Mouse (Mus musculus): Measurements from ENCODE around the gene Znrf4.

Gene Znrf4

DNA sequence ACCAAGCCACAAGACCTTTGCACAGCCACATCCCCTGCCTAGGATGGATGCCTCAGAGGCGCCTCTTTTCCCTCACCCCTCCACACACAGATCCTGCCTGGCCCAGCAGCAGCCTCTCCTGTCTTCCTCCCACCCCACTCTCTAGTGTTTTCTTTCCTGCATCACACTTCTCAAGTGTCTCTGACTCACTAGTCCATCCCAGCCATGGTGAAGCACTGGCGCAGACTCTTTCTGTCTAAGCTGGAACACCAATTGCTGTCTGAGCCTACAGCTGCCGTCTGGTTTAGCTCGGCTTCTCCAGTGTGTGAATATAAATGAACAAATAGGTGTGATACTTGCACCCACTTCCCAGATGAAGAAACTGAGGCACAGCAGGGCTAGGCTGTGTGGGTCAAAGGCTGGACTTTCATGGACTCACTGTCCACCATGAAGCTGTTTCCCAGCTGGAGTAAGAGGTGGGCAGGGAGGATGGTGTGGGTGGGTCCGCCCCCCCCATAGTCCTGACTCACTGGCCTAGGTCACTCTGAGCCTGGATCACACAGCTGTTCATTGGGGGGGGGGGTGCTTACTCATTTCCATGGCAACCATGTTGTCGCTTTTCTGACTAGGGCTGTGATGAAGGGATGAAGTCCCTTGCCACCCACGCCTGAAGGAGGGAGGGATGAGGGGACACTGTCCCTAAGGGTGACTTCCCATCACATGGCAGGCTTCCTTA, 21.6 kb downstream of the Znrf4 start:
- DNase-seq (ENCODE audit: low read depth, low spot score): no peak

DNA sequence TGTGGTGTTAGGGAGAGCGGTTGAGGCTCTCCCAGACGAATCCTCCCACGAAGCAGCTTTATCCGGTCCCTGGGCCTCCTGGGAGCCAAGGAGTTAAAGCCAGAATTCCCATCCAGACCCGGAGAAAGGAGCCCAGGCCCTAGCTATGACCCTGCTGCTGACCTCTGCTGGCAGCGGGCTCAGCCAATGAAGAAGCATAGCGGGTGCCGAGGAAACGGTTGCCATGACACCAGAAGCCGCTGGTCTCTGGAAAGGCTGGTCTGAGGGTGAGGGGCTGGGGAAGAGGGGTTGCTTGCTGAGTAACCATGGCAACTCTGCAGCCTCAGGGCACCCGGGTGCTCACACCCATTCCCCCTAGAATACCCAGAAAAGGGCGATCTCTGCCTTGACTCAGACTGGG, 24.2 kb downstream of the Znrf4 start:
- peak; percentile 54 for DNase-seq (ENCODE audit: low read depth, low spot score)

DNA sequence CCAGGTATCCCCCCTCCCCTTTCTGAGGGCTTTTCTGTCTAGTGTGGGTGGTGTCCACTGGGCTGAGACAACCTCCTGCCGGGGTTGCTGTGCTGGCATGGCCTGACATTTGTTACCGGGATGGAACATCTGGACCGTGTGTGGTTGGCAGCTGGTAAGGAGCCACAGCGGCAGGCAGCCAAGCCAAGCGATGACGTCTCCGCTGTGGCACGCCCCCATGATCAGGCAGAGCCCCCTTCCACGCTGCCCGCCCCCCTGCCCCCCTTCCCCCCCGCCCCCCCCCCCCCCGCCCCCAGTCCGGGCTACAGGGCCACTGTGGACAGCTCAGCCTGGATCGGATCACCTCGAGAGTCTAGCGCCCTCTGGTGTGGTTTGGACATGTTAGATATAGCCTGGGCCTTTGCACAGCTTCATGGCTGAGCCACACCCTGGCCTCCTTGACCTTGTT, 24.8 kb downstream of the Znrf4 start:
- peak; percentile 59 for DNase-seq (ENCODE audit: low read depth, low spot score)

DNA sequence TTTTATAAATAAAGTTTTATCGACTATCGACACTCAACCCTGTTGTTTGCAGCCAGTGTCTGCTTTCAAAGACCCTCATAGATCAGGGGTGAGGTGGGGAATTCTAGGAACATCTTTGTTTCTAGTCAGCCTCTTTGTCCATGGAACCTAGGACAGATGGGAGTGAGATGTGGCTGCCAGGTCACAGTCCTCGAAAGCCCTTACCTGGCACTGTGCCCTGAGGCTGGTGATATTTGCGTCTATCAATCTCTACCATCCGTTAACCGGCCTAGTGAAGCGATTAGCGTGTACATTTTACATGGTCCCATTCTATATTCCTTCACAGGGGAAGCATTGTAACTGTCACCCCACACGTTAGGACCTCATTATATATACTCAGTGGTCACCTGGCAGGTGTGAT, 26.3 kb downstream of the Znrf4 start:
- no peak for DNase-seq (ENCODE audit: low read depth, low spot score)

DNA sequence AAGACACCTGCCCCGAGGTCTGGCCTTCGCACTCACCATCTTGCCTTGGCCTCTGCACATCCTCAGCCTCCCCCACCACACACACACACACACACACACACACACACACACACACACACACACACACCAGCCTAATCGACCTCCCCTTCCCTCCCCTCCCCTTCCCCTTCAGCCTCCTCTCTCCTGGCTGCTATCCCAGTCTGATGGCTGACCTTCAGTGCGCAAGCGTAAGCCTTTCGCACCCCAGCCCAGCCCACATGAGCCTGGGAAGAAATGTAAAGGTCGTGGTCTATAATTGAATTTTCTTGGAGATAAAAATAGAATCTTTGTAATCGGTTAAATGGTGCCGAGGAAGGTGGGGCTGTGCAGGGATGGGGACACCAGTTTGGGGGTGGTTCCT, 27.1 kb downstream of the Znrf4 start:
- DNase-seq (ENCODE audit: low read depth, low spot score): no peak

DNA sequence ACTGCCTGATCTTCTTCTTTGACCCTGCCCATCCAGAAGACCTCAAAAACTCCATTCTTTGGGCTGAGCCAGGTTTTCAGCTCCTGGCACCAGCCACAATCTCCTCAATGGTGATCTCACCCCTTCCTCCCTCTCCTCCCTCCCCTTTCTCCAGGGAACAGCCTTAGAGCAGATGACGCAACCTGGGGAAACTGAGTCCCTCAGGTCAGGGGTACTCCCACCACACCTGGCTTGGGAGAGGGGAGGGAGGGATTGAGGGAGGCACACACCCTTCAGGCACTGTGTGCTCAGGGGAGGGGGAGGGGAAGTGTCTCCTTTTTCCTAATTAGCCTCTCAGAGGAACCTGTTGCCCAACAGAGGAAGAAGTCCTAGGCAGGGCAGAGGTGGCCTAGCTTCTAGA, 29.6 kb downstream of the Znrf4 start:
- DNase-seq (ENCODE audit: low read depth, low spot score): no peak

DNA sequence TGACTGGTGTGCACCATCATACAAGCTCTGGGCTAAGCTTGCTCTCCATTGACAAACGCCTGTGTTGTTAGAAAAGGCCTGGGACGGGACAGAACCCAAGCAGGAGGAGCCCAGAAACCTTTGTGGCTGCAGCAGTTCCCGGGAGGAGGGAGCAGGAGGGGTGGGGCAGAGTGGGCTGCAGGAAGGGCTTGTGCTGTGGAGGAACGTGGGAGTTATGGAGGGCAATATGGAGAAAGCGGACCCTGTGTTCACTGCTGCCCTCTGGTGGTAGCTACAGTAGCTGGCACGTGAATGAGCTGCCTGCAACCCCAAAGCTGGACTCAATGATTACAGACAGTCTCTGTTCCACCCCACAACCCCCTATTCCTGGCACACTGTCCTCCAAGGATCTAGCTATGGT, 32.9 kb downstream of the Znrf4 start:
- peak; percentile 81 for DNase-seq (ENCODE audit: low read depth, low spot score)

DNA sequence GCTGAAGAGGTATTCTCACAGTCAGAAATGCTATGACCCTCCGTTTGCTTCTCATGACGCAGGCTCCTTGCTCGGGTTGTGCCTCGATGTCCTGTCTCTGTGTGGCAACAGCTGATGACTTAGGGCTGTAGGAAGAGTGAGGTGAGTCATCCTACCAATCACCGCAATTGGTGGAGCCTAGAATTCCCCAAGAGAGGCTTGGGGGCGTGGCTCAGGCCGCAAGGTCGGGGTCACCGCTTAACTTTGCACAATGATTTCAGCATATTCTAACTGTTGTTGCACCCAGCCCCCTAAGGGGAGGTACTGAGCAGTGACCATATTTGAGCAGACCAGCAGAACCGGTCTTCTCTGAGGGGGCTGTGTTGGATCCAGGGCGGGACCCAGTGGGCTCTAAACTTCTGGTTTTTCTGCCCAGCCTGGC, 34.0 kb downstream of the Znrf4 start:
- DNase-seq (ENCODE audit: low read depth, low spot score): no peak

DNA sequence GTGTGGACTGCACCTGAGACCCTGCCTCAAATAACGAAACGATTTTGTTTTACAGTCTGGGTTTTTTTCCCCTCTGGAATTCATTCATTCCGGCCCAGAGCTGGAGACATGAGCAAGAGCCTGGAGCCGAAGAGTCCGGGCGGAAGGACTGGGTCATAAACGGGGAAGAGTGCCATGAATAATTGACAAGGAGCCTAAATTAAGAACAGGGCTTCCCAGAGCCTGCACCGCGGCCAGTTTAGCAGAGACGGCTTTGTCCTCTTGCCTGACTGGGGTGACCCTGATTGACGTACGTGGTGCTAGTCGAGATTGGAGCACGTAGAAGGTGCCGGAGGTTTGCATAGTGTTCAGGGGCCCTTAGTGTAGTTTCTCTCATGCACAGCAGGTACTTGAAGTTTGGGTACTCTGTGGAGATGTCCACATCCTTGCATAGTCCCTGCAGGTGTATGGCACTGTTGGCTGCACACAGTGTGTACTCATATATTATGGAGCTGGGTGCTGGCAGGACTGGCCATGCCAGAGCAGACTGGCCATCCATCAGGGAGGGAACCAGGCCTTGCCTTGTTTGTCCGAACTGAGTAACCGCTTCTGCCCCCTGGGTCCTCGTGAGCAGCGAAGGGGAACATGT, 34.9 kb downstream of the Znrf4 start:
- no peak for DNase-seq (ENCODE audit: low read depth, low spot score)

DNA sequence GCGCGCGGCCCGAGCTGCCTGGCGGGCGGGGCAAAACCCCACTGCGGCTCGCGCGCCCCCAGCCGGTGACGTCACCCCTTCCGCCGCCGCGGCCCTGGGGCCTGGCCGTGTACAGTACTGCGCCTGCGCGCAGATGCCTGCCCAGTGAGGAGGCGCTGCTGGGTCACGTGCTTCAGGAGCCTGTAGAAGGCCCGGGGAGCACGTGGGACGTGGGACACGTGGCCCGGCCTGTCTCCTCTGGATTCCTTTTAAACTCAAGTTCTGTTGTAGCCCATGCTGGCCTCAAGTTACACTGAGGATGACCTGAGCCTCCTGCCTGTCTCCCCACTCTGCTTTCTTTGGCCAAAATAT, 35.9 kb downstream of the Znrf4 start, which contains the start of gene Ptprs:
Ptprs (minus strand) TSS at position 82 of the 351 bp plus-strand sequence.
- peak; percentile 98 for DNase-seq (ENCODE audit: low read depth, low spot score)

DNA sequence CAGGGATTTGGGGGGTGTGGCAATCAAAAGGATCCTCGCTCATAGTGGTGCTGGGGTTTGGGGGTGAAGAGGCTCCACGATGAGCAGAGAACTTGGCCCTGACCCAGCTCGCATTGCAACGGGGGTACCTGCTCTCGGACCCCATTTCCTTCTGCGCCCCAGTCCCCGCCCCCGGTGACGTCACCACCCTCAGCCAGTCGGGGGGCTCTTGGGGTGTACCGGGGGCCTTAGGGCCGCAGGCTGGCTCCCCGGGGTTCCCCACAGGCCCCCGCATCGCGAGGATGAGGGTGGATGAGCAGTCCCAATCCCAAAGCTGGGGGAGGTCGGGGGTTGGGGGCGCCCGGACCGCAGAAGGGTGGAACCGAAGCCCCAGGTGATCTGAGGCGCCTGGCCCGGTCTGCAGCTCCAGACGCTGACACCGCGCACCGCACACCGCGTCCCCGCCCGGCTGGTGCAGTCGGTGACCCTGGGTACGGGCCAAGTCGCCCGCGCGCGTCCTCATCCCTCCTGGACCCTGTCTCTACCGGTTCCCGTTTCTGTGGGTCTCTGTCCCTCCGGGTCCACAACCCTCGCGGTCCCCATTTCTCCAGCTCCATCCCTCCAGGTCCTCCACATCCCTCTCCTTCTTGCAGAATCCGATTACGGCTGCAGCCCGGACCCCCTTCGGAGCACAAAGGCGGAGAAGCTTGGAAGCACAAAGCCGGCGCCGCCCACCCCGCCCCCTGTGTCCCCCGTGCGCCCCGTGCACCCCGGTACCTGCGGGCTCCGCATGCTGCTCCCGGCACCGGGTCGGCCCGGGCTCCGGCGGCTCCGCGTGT, 36.4 kb downstream of the Znrf4 start:
- peak; percentile 47 for DNase-seq (ENCODE audit: low read depth, low spot score)

DNA sequence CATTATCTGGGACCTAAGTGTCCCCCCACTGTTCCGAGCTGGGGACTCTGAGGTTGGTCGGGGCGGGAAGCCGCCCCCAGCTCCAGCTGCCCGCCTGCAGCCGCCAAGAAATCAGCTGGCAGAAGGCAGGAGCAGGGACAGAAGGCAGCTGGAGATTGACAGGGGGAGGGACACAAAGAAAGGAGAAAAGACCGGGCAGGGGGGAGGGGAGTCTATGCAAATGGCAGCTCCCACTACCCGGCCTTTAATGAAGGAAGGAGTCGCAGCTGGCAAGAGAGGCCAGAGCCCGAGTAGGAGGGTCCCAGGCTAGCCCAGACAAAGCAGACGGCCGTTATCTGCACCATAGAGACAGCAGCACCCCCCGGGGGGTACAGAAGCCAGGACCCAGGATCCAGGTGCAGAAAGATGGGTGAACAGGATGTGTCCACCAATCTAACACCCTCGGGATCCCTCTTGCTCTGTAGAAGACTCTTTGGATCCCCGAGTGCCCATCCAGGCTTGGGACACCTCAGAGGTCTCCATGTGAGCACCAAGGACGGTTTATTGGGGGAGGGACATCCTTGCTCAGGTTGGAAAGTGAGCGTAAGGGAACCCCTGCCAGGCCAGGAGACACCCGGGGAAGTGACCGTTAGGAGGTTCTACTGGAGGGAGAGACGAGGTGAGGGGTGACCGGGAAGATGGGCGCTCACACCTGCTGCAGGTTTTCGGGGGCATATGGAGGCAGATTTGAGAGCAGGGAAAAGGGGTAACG, 37.2 kb downstream of the Znrf4 start:
- DNase-seq (ENCODE audit: low read depth, low spot score): no peak

DNA sequence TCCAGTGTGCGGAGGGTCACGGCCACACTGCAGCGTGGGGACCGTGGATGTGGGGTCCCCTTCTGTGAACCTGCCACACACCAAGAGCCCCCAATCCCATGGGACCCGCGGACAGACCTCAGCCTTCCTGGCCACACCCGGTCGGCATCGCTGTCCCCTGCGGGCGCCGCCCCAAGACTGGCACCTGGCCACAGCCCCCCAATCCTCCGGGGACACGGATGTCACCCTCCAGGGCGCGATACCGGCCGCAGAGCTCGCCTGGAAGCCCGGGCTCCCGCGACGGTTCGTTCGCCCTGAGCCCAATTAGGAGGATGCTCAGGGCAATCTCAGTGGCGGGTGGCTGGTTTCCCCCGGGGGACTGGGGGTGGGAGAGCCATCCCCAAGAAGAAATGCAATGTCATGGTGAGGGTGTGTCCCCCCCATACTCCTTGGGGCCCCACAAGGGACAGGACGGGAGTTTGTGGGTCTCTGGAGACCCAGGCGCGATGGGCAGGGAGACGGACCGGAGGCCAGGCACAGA, 37.9 kb downstream of the Znrf4 start:
- no peak for DNase-seq (ENCODE audit: low read depth, low spot score)

DNA sequence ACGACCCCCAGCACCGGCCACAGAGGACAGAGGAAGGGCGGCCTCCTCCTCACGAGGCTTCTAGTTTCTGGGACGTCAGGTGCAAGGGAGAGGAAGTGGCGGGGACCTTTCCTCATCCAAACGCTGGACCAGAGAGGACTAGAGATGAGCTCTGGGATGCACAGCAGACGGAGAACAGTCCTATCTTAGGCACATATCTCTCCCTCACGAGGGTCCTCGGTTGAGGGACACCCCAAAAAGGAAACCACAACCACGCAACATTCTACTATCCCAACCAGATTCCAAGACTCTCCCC, 38.7 kb downstream of the Znrf4 start:
- no peak for DNase-seq (ENCODE audit: low read depth, low spot score)

DNA sequence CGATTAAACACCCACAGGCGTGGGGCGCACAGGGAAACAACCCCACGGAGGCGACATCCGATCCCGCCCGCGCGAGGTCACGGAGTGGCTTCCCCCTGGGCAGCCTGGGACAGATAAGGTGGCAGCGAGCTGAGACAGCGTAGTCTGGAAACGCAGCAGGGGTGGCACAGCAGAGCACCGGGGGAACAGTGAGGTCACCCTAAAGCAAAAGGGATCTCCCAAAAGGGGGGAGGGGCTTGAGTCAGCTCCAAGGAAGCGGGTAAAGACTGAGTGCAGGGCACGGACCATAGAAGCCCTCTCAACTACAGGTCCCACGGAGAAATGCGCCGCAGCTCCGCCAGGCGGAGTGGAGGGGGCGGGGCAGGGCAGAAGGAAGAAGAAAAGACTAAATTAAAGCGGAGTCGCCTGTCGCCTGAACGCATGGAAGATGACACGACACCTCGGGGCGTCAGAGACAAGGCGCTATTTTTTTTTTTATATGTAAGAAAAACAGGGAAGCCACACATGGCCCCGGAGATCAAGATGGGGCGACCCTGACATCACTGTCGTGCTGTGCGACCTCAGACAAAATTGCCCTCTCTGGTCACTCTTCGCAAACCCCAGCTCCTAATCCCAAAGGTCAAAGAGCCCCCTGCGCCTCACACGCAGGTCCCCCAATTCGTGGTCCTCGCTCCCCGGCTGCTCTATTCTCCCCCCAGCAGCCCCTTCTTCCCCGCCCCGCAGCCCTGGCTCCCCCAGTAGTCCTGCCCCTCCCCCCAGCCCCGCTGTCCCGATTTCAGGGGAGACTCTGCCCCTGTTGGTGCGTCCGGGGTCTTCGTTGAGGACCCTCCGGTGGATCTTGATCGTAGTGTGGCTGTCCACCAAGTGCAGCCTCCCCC, 39.3 kb downstream of the Znrf4 start:
- DNase-seq (ENCODE audit: low read depth, low spot score): no peak

DNA sequence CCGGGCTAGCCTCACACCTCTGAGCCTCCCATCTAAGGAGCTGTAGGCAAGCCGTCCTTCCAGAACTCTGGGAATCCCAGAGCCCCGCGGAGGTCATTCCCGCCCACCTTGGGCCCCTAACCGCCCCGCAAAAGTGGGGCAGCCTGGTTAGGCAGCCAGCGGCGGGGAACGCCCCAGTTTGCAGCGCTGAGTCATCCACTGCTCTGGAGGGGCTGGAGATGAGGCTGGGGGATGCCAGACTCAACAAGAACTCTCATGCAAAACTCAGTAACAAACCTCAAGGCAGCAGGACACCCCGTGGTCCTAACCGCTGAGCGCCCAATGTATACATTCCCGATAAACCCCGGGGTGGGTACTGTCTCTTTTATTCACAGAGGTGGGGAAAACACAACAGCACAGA, 40.1 kb downstream of the Znrf4 start:
- DNase-seq (ENCODE audit: low read depth, low spot score): no peak

DNA sequence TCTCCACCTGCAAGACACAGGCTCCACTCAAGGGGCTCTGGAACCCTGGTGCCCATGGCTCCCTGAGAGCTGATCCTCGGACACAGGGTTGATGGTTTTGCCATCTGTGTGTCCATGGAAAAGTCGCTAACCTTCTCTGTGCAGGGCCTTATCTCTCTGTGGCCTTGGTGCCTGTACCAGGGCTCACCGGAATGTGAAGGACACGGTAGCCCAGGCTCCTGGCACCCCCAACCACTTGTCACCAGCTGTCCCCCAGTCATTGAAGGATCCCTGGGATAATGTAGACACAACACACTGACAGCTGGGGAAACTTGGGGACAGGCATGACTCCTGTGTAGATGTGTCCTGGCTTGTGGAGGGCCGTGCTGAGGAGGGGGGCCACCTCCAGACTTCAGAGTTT, 41.1 kb downstream of the Znrf4 start:
- no peak for DNase-seq (ENCODE audit: low read depth, low spot score)

DNA sequence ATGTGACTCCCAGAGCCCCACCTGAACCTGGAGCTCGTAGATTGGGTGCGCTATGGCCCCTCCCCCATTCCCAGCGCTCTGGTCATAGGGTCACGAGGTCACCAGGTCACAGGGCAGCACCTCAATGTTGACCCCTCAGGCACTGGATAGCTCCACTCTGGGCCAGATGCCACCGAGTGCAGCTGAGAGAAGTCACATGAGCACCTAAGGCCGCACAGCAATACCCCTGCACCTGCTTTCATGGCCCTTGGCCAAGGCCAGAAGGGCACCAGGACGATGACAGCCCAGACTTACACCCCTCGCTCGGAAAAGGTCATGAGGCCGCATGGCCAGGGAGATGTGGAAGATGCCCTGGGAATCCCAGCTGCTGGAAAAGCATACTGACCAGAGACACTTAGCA, 41.7 kb downstream of the Znrf4 start:
- no peak for DNase-seq (ENCODE audit: low read depth, low spot score)

DNA sequence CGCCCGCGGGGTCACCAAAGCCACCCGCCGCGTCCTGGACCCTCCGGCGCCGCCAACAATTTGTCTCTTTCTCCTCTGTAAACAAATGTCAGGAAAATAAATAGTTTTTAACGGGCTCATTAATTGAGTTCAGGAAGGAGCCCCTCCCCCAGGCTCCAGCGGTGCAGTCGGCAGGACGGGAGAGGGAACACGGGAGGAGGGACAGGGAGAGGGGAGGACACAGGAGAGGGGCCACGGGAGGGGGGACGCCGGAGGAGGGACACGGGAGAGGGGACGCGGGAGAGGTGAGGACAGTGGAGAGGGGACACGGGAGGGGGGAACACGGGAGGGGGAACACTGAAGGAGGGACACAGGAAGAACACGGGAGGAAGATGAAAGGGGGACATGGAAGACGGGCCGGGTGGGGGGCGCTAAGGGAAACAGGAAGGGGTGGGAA, 42.2 kb downstream of the Znrf4 start:
- DNase-seq (ENCODE audit: low read depth, low spot score): no peak

DNA sequence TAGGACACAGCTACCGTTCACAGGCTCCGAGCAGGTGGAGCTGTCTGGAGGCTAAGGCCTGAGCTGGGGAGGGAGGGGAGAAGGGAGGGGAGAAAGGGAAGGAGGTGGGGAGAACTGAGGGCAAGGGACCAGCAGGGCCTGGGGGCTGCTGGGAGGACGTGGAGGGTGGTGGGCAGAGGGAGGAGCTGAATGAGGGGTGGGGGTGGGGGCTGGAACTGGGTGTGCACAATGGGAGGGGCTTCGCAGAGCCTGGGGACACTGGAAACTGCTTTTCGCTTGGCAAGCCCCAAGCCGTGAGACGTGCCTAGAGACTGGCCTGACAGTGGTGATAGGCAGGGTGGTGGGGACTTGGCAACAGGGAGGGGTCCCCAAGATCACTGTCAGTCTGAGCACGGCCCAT, 43.0 kb downstream of the Znrf4 start:
- no peak for DNase-seq (ENCODE audit: low read depth, low spot score)

DNA sequence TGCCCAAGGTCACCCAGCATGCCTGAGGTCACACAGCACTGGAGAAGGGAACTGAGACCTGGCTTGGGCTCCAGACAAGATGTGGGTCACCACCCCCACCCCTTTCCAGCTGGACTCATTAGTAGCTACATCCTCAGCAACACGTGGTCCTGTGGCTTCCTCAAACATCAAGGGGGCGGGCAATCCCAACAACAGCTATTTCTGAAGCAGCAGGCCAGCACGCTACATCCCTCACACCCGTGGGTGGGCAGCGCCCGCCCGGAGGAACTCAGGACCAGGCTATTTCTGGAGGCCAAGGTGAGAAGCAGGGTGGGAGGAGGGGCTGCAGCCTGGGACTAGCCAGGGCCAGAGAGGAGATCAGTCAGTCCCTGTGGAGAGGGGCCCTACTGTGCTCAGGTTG, 43.4 kb downstream of the Znrf4 start:
- no peak for DNase-seq (ENCODE audit: low read depth, low spot score)
